Mouse (Mus musculus) stomach, embryonic 14.5 days (tissue): ENCODE results near the gene Mien1. TPM values are rescaled to one million over a fixed set of nuclear protein-coding genes. Genes with fewer than 3 reads are reported as not detected.

Experiments used
- ATAC-seq: fragments of 200-750 bp; cut with Nextera tagmentation; 2 replicates; pipeline ENCODE4 v1.8.0; 2017; ENCODE audit warnings: low read depth, moderate TSS enrichment; ENCODE audit not compliant: insufficient number of reproducible peaks, insufficient read depth, low FRiP score
- H3K27ac ChIP-seq: fragments of 300-500 bp; sonication (generic); 2 replicates; pipeline ENCODE4 v1.5.1; 2014; ENCODE audit warnings: mild to moderate bottlenecking, low read length, moderate library complexity, mixed read lengths
- H3K27me3 ChIP-seq: fragments of 300-500 bp; sonication (generic); 2 replicates; pipeline ENCODE4 v1.6.1; 2014; ENCODE audit warnings: low read length, control low read depth, mixed read lengths; ENCODE audit not compliant: control insufficient read depth, insufficient read depth
- H3K36me3 ChIP-seq: fragments of 300-500 bp; sonication (generic); 2 replicates; pipeline ENCODE4 v1.6.1; 2014; ENCODE audit warnings: mild to moderate bottlenecking, control low read depth, low read length, moderate library complexity, mixed read lengths; ENCODE audit not compliant: control insufficient read depth, insufficient read depth
- H3K4me1 ChIP-seq: fragments of 300-500 bp; sonication (generic); 2 replicates; pipeline ENCODE4 v1.6.1; 2014; ENCODE audit warnings: low read length, control low read depth, mixed read lengths; ENCODE audit not compliant: control insufficient read depth, insufficient read depth
- H3K4me2 ChIP-seq: fragments of 300-500 bp; sonication (generic); replicated peaks from 2 replicates; pipeline ENCODE4 v1.6.1; 2014; ENCODE audit warnings: low read depth, low read length, control low read depth
- H3K4me3 ChIP-seq: fragments of 300-500 bp; sonication (generic); 2 replicates; pipeline ENCODE4 v1.5.1; 2014; ENCODE audit warnings: low read depth, low read length, control low read depth
- H3K9ac ChIP-seq: fragments of 300-500 bp; sonication (generic); replicated peaks from 2 replicates; pipeline ENCODE4 v1.6.1; 2014; ENCODE audit warnings: low read depth, mild to moderate bottlenecking, control low read depth, low read length, moderate library complexity, mixed read lengths
- H3K9me3 ChIP-seq: fragments of 300-500 bp; sonication (generic); 2 replicates; pipeline ENCODE4 v1.6.1; 2016; ENCODE audit warnings: low read depth, low read length, control low read depth; ENCODE audit not compliant: control insufficient read depth
- WGBS: fragments of 180-500 bp; shearing (Covaris S2); extraction: QIAGEN DNeasy Blood & Tissue Kit; methylation state at CpG from one replicate; pipeline ENCODE4 v1.1.7; 2014; 5-methylcytosine and 5-hydroxymethylcytosine counted together
- polyA plus RNA-seq: library from polyadenylated mRNA; unstranded; fragments of >200 nt; fragmentation: Nextera tagmentation; extraction: Ambion mirVana; gene quantifications from 2 replicates; pipeline ENCODE4 v1.2.1, GENCODE M21; 2014

Gene Mien1
- polyA plus RNA-seq, 1 experiment from 2014 or later, result 98.0 TPM

- no peak for ATAC-seq
- Histone ChIP-seq H3K4me2 (no peak overlapping the region), H3K9ac (no peak overlapping the region), H3K4me1 (no peaks in the 10 kb centered on the region), H3K36me3 (peaks cover 63% of the 10 kb centered on the region), H3K9me3 (no peaks in the 10 kb centered on the region), H3K27me3 (no peaks in the 10 kb centered on the region), H3K27ac (no peak overlapping the region; the same call in 1 of the 2 replicates), H3K4me3 (no peak overlapping the region)
- 83% methylated on average over 5 of the region's 5 CpGs for WGBS
Measured at GRCm38 (mm10) chr11:98428436-98428835, 10.4 kb downstream of the Mien1 start.

GRCm38 (mm10) chr11:98426592-98426991 lies 12.2 kb downstream of the Mien1 start:
- Histone ChIP-seq H3K9ac (no peak overlapping the region), H3K4me3 (no peak overlapping the region), H3K36me3 (peaks cover 61% of the 10 kb centered on the region), H3K4me2 (no peak overlapping the region), H3K9me3 (no peaks in the 10 kb centered on the region), H3K4me1 (no peaks in the 10 kb centered on the region), H3K27me3 (no peaks in the 10 kb centered on the region), H3K27ac (no peak overlapping the region)
- no peak for ATAC-seq
- 94% methylated on average over 7 of the region's 7 CpGs for WGBS

- WGBS, result 74% methylated on average over 10 of the region's 10 CpGs
- Histone ChIP-seq H3K9me3 (no peaks in the 10 kb centered on the region), H3K4me3 (no peak overlapping the region), H3K36me3 (peaks cover 26% of the 10 kb centered on the region), H3K9ac (no peak overlapping the region), H3K4me1 (peaks cover 23% of the 10 kb centered on the region), H3K27ac (no peak overlapping the region), H3K27me3 (no peaks in the 10 kb centered on the region), H3K4me2 (no peak overlapping the region)
- ATAC-seq, result no peak
Measured at GRCm38 (mm10) chr11:98418939-98419547, 19.7 kb downstream of the Mien1 start.

- Histone ChIP-seq H3K27me3 (no peaks in the 10 kb centered on the region), H3K27ac (no peak overlapping the region), H3K9ac (no peak overlapping the region), H3K4me1 (peaks cover 30% of the 10 kb centered on the region), H3K4me3 (no peak overlapping the region), H3K9me3 (no peaks in the 10 kb centered on the region), H3K36me3 (peaks cover 24% of the 10 kb centered on the region), H3K4me2 (no peak overlapping the region)
- 56% methylated on average over 6 of the region's 6 CpGs for WGBS
- no peak for ATAC-seq
Measured at GRCm38 (mm10) chr11:98418273-98418672, 20.5 kb downstream of the Mien1 start.

- 68% methylated on average over 1 of the region's 1 CpGs for WGBS
- H3K27ac ChIP-seq, result no peak overlapping the region
Measured at GRCm38 (mm10) chr11:98417074-98417473, 21.7 kb downstream of the Mien1 start.

GRCm38 (mm10) chr11:98414162-98414561 lies 24.6 kb downstream of the Mien1 start:
- Histone ChIP-seq H3K4me3 (peak overlapping the region; percentile 90), H3K27me3 (no peaks in the 10 kb centered on the region), H3K9ac (no peak overlapping the region), H3K9me3 (no peaks in the 10 kb centered on the region), H3K36me3 (no peaks in the 10 kb centered on the region), H3K27ac (no peak overlapping the region), H3K4me1 (peaks cover 40% of the 10 kb centered on the region), H3K4me2 (peak overlapping the region; percentile 68)
- ATAC-seq, result no peak
- WGBS, result 24% methylated on average over 2 of the region's 2 CpGs

More at GRCm38 (mm10) chr11:98417074-98417473, 21.7 kb downstream of the Mien1 start:
- ATAC-seq, result no peak
- Histone ChIP-seq H3K9me3 (no peaks in the 10 kb centered on the region), H3K36me3 (peaks cover 16% of the 10 kb centered on the region), H3K27me3 (no peaks in the 10 kb centered on the region), H3K4me3 (no peak overlapping the region), H3K4me2 (no peak overlapping the region), H3K4me1 (peaks cover 30% of the 10 kb centered on the region), H3K9ac (no peak overlapping the region)

- peak overlapping the region; percentile 95; the same call in 1 of the 2 replicates for H3K9ac ChIP-seq
- no peaks in the 10 kb centered on the region for H3K9me3 ChIP-seq
- peak overlapping the region; percentile 90 for H3K4me3 ChIP-seq
- WGBS, result 9% methylated on average over 7 of the region's 7 CpGs
- ATAC-seq, result no peak
- H3K4me1 ChIP-seq, result peaks cover 44% of the 10 kb centered on the region
- peak overlapping the region; percentile 68 for H3K4me2 ChIP-seq
- H3K27ac ChIP-seq, result no peak overlapping the region; the same call in 1 of the 2 replicates
- H3K36me3 ChIP-seq, result no peaks in the 10 kb centered on the region
- no peaks in the 10 kb centered on the region for H3K27me3 ChIP-seq
Measured at GRCm38 (mm10) chr11:98413731-98414130, 25.1 kb downstream of the Mien1 start.

- peak overlapping the region; percentile 68 for H3K4me2 ChIP-seq
- H3K36me3 ChIP-seq, result no peaks in the 10 kb centered on the region
- ATAC-seq, result peak; percentile 43; the same call in 1 of the 2 replicates
- H3K27me3 ChIP-seq, result no peaks in the 10 kb centered on the region
- H3K4me3 ChIP-seq, result peak overlapping the region; percentile 90
- peak overlapping the region; percentile 96 for H3K27ac ChIP-seq
- under 1% methylated on average over 40 of the region's 40 CpGs for WGBS
- H3K9ac ChIP-seq, result peak overlapping the region; percentile 95
- H3K4me1 ChIP-seq, result peaks cover 38% of the 10 kb centered on the region
- H3K9me3 ChIP-seq, result no peaks in the 10 kb centered on the region
Measured at GRCm38 (mm10) chr11:98412797-98413301, 25.9 kb downstream of the Mien1 start.
